Mouse (Mus musculus) lung, embryonic 14.5 days (tissue): ENCODE measurements around the gene 2200002D01Rik. TPM values are rescaled to one million over a fixed set of nuclear protein-coding genes. Genes with fewer than 3 reads are reported as not detected.

Experiments used
- ATAC-seq: fragments of 200-750 bp; cut with Nextera tagmentation; 2 replicates; pipeline ENCODE4 v1.8.0; 2017; ENCODE audit warnings: mild to moderate bottlenecking, moderate TSS enrichment, moderate library complexity; ENCODE audit not compliant: insufficient read depth
- DNase-seq: peaks from one replicate; pipeline ENCODE4 v3.0.0-alpha.2; 2015
- H3K27ac ChIP-seq: fragments of 300-500 bp; sonication (generic); 2 replicates; pipeline ENCODE4 v1.5.1; 2014; ENCODE audit warnings: low read depth, mild to moderate bottlenecking, moderate library complexity
- H3K27me3 ChIP-seq: fragments of 300-500 bp; sonication (generic); 2 replicates; pipeline ENCODE4 v1.6.1; 2014; ENCODE audit warnings: low read length, control low read depth; ENCODE audit not compliant: insufficient read depth
- H3K36me3 ChIP-seq: fragments of 300-500 bp; sonication (generic); 2 replicates; pipeline ENCODE4 v1.6.1; 2014; ENCODE audit warnings: control low read depth; ENCODE audit not compliant: insufficient read depth
- H3K4me1 ChIP-seq: fragments of 300-500 bp; sonication (generic); 2 replicates; pipeline ENCODE4 v1.6.1; 2014; ENCODE audit warnings: antibody characterized with exemption, control low read depth; ENCODE audit not compliant: insufficient read depth
- H3K4me2 ChIP-seq: fragments of 300-500 bp; sonication (generic); 2 replicates; pipeline ENCODE4 v1.6.1; 2014; ENCODE audit warnings: mild to moderate bottlenecking
- H3K4me3 ChIP-seq: fragments of 300-500 bp; sonication (generic); 2 replicates; pipeline ENCODE4 v1.5.1; 2014; ENCODE audit warnings: low read depth, low read length
- H3K9ac ChIP-seq: fragments of 300-500 bp; sonication (generic); 2 replicates; pipeline ENCODE4 v1.6.1; 2014
- H3K9me3 ChIP-seq: fragments of 300-500 bp; sonication (generic); 2 replicates; pipeline ENCODE4 v1.6.1; 2016; ENCODE audit warnings: low read depth, low read length, control low read depth
- CTCF ChIP-seq: IDR thresholded peaks from 2 replicates; pipeline ENCODE4 v1.5.1; 2016; ENCODE audit warnings: antibody characterized with exemption, low read depth
- WGBS: fragments of 180-500 bp; shearing (Covaris S2); extraction: QIAGEN DNeasy Blood & Tissue Kit; methylation state at CpG from one replicate; pipeline ENCODE4 v1.1.7; 2014; 5-methylcytosine and 5-hydroxymethylcytosine counted together
- polyA plus RNA-seq: library from polyadenylated mRNA; unstranded; fragments of >200 nt; fragmentation: Nextera tagmentation; extraction: Ambion mirVana; gene quantifications from 2 replicates; pipeline ENCODE4 v1.2.1, GENCODE M21; 2014

2200002D01Rik gene
- polyA plus RNA-seq, 1 experiment from 2014 or later, result 4.7 TPM

DNA sequence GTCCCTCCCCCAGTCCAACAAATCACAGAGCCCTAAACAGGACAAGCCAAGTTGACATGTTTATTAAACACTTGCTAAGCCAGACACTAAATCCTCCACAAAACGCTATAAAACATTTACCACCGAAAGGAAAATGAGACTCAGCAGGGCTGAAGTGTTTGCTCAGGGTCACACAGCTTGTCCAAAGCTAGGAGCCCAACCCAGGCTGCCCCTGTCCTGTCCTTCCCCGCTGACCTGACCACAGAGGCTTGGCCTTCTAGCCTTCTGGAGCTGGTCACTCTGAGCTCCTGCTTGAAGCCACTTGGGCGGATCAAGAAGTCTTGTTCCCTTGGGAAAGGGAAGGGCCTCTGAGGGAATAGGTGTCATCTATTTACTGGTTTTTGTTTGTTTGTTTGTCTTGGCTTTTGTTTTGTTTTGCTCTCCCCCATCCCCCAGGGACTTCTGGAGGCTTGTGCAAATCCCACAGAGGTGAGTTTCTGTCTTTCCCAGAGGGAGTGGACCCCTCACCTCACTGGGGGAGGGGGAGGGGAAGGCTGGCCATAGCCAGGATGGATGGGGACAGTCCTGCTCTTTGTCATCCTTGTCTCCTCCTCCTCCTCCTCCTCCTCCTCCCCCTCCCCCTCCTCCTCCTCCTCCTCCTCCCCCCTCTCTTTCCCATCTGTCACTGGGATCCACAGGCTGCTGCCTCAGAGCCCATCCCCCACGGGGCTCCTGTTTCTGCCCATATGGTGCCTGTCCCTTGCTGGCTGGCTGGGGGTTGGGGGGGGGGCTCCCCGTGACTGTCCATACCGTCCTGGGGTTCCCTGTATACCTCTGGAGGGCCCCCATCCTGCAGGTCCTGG lies 43.6 kb upstream of the 2200002D01Rik start:
- Histone ChIP-seq H3K9me3 (no peaks in the 10 kb centered on the region), H3K4me2 (peak overlapping the region; percentile 79), H3K4me3 (peak overlapping the region; percentile 61), H3K9ac (peak overlapping the region; percentile 33), H3K4me1 (peaks cover 32% of the 10 kb centered on the region), H3K27me3 (no peaks in the 10 kb centered on the region), H3K36me3 (peaks cover 13% of the 10 kb centered on the region; the same call in 1 of the 2 replicates), H3K27ac (peak overlapping the region; percentile 99)
- ATAC-seq (no peak), DNase-seq (peak; percentile 64)
- 8% methylated on average over 7 of the region's 7 CpGs for WGBS
- TF ChIP-seq CTCF, result no peak

- TF ChIP-seq CTCF, result no peak
- peak overlapping the region; percentile 61 for H3K4me3 ChIP-seq
- ATAC-seq (peak; percentile 10; the same call in 1 of the 2 replicates), DNase-seq (peak; percentile 76)
- peak overlapping the region; percentile 33 for H3K9ac ChIP-seq
- WGBS, result 24% methylated on average over 11 of the region's 11 CpGs
- H3K4me2 ChIP-seq, result peak overlapping the region; percentile 79
- peaks cover 13% of the 10 kb centered on the region; the same call in 1 of the 2 replicates for H3K36me3 ChIP-seq
- H3K27me3 ChIP-seq, result no peaks in the 10 kb centered on the region
- peaks cover 32% of the 10 kb centered on the region for H3K4me1 ChIP-seq
- peak overlapping the region; percentile 99 for H3K27ac ChIP-seq
- no peaks in the 10 kb centered on the region for H3K9me3 ChIP-seq
These were observed 42.6 kb upstream of the 2200002D01Rik start for GRCm38 (mm10) chr7:29290691-29291485.

DNA sequence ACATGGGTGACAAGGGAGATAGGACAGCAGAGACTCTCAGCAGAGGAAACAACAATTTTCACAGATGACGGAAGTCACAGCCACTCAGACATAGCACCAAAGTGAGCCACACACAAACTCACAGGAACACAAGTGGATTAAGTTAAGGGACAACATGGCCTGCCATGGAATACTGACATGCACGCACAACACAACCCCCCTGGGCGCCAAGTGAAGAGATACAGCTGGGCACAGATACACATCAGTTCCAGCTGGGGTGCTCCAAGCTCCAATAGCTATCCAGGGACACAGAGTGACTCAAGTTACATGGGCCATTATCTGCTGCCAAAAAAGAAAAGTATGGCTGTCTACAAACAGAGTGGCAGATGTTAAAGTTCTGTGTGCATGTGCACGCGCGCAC lies 41.6 kb upstream of the 2200002D01Rik start:
- Histone ChIP-seq H3K27ac (peak overlapping the region; percentile 99), H3K4me3 (peak overlapping the region; percentile 61), H3K27me3 (no peaks in the 10 kb centered on the region), H3K9ac (peak overlapping the region; percentile 74), H3K4me1 (peaks cover 32% of the 10 kb centered on the region), H3K36me3 (peaks cover 13% of the 10 kb centered on the region; the same call in 1 of the 2 replicates), H3K4me2 (peak overlapping the region; percentile 79), H3K9me3 (no peaks in the 10 kb centered on the region)
- 44% methylated on average over 6 of the region's 6 CpGs for WGBS
- peak; percentile 97 for DNase-seq
- TF ChIP-seq CTCF, result no peak
- ATAC-seq, result peak; percentile 71

DNA sequence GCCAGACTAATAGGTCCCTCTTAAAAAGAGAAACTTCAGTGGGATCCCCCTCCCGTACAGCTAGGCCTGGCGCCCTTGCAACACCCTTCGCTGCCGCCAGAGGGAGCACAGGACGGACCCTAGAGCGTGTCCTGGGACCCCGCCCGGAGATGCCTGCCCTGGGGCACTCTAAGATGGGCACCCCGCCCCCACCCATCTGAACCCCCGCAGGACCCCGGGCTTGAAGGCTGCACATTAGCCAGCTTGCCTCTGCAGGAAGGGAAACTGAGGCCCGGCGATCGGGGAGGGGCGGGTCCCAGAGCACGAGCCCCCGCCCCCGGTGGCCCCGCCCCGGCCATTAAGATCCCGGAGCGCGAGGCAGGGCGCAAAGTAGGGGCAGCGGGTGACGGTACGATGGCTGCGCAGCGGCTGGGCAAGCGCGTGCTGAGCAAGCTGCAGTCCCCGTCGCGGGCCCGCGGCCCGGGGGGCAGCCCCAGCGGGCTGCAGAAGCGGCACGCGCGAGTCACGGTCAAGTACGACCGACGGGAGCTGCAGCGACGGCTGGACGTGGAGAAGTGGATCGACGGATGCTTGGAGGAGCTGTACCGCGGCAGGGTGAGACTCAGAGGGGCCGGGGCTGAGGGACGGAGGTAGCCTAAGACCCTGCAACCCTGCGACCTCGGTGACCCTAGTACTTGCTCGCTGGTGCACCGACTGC lies 40.8 kb upstream of the 2200002D01Rik start, which contains the start of gene Ppp1r14a:
Gene Ppp1r14a (plus strand): TSS at position 367 of the 697 bp plus-strand sequence.
- H3K27ac ChIP-seq, result peak within 1 kb of the TSS; percentile 99
- peak within 1 kb of the TSS; percentile 79 for H3K4me2 ChIP-seq
- H3K4me3 ChIP-seq, result peak within 1 kb of the TSS; percentile 61
- under 1% methylated on average over 53 of the region's 59 CpGs for WGBS
- no peaks in the 10 kb centered on the region for H3K27me3 ChIP-seq
- ATAC-seq, result peak; percentile 28
- peak; percentile 92 for DNase-seq
- peak; percentile 92 for TF ChIP-seq CTCF
- H3K9me3 ChIP-seq, result no peaks in the 10 kb centered on the region
- peak within 1 kb of the TSS; percentile 74 for H3K9ac ChIP-seq
- H3K4me1 ChIP-seq, result peaks cover 32% of the 10 kb centered on the region
- peaks cover 13% of the 10 kb centered on the region; the same call in 1 of the 2 replicates for H3K36me3 ChIP-seq

- no peak overlapping the region for H3K27ac ChIP-seq
- ATAC-seq (no peak), DNase-seq (no peak)
- H3K4me3 ChIP-seq, result no peak overlapping the region
- peaks cover 10% of the 10 kb centered on the region; the same call in 1 of the 2 replicates for H3K36me3 ChIP-seq
- no peaks in the 10 kb centered on the region for H3K9me3 ChIP-seq
- H3K4me2 ChIP-seq, result no peak overlapping the region
- WGBS, result 68% methylated on average over 2 of the region's 2 CpGs
- TF ChIP-seq CTCF, result no peak
- peaks cover 26% of the 10 kb centered on the region for H3K4me1 ChIP-seq
- no peaks in the 10 kb centered on the region for H3K27me3 ChIP-seq
- no peak overlapping the region for H3K9ac ChIP-seq
These were observed 39.8 kb upstream of the 2200002D01Rik start for GRCm38 (mm10) chr7:29288079-29288478.

- H3K4me2 ChIP-seq, result no peak overlapping the region
- DNase-seq (no peak), ATAC-seq (no peak)
- 0 out of 2 replicates have a peak, but pooled peaks cover 5% of the 10 kb centered on the region for H3K36me3 ChIP-seq
- peaks cover 4% of the 10 kb centered on the region; the same call in 1 of the 2 replicates for H3K27me3 ChIP-seq
- TF ChIP-seq CTCF, result peak; percentile 19; the same call in 1 of the 2 replicates
- H3K4me3 ChIP-seq, result no peak overlapping the region
- no peak overlapping the region for H3K27ac ChIP-seq
- WGBS, result 76% methylated on average over 7 of the region's 7 CpGs
- no peaks in the 10 kb centered on the region for H3K9me3 ChIP-seq
- H3K9ac ChIP-seq, result no peak overlapping the region
- peaks cover 20% of the 10 kb centered on the region for H3K4me1 ChIP-seq
These were observed 39.2 kb upstream of the 2200002D01Rik start for GRCm38 (mm10) chr7:29287481-29287880.
